Mouse (Mus musculus) forebrain, embryonic 10.5 days (tissue): Measurements from ENCODE around the gene Bach2. TPM values are rescaled to one million over a fixed set of nuclear protein-coding genes. Genes with fewer than 3 reads are reported as not detected.

Experiments used
- DNase-seq: peaks from one replicate; pipeline ENCODE4 v3.0.0-alpha.2; 2017; ENCODE audit warnings: low spot score; ENCODE audit errors: extremely low spot score
- H3K27ac ChIP-seq: fragments of 300-500 bp; sonication (generic); 2 replicates; pipeline ENCODE4 v1.5.1; 2016; ENCODE audit warnings: mild to moderate bottlenecking
- H3K27me3 ChIP-seq: fragments of 300-500 bp; sonication (generic); 2 replicates; pipeline ENCODE4 v1.6.1; 2016; ENCODE audit warnings: mild to moderate bottlenecking; ENCODE audit not compliant: poor library complexity, severe bottlenecking
- H3K36me3 ChIP-seq: fragments of 300-500 bp; sonication (generic); replicated peaks from 2 replicates; pipeline ENCODE4 v1.6.1; 2016; ENCODE audit warnings: mild to moderate bottlenecking, moderate library complexity
- H3K4me1 ChIP-seq: fragments of 300-500 bp; sonication (generic); 2 replicates; pipeline ENCODE4 v1.6.1; 2016
- H3K4me3 ChIP-seq: fragments of 300-500 bp; sonication (generic); 2 replicates; pipeline ENCODE4 v1.5.1; 2016; ENCODE audit warnings: mild to moderate bottlenecking, moderate library complexity
- H3K9me3 ChIP-seq: fragments of 300-500 bp; sonication (generic); 2 replicates; pipeline ENCODE4 v1.6.1; 2016; ENCODE audit warnings: mild to moderate bottlenecking, moderate library complexity
- WGBS: fragments of 180-500 bp; shearing (Covaris S2); methylation state at CpG from one replicate; pipeline ENCODE4 v1.1.7; 2016; 5-methylcytosine and 5-hydroxymethylcytosine counted together
- polyA plus RNA-seq: library from polyadenylated mRNA; unstranded; fragments of >200 nt; fragmentation: Nextera tagmentation; extraction: Ambion mirVana; gene quantifications from 2 replicates; pipeline ENCODE4 v1.2.1, GENCODE M21; 2016

Gene Bach2
- polyA plus RNA-seq, 1 experiment from 2014 or later: 7.1 TPM

- H3K4me3 ChIP-seq: no peak overlapping the region
- no peak overlapping the region for H3K27ac ChIP-seq
- peaks cover 3% of the 10 kb centered on the region; the same call in 1 of the 2 replicates for H3K9me3 ChIP-seq
- H3K27me3 ChIP-seq: no peaks in the 10 kb centered on the region
- no peaks in the 10 kb centered on the region for H3K36me3 ChIP-seq
- 90% methylated on average over 7 of the region's 7 CpGs for WGBS
- no peak for DNase-seq
- peaks cover 13% of the 10 kb centered on the region for H3K4me1 ChIP-seq
These were observed 254.2 kb downstream of the Bach2 start for GRCm38 (mm10) chr4:32492834-32493233.

GRCm38 (mm10) chr4:32501780-32502179, 263.2 kb downstream of the Bach2 start:
- Histone ChIP-seq H3K27ac (no peak overlapping the region), H3K9me3 (no peaks in the 10 kb centered on the region), H3K36me3 (peaks cover 13% of the 10 kb centered on the region), H3K27me3 (no peaks in the 10 kb centered on the region), H3K4me3 (no peak overlapping the region), H3K4me1 (peaks cover 4% of the 10 kb centered on the region; the same call in 1 of the 2 replicates)
- DNase-seq: no peak
- WGBS: 91% methylated on average over 8 of the region's 8 CpGs

DNA sequence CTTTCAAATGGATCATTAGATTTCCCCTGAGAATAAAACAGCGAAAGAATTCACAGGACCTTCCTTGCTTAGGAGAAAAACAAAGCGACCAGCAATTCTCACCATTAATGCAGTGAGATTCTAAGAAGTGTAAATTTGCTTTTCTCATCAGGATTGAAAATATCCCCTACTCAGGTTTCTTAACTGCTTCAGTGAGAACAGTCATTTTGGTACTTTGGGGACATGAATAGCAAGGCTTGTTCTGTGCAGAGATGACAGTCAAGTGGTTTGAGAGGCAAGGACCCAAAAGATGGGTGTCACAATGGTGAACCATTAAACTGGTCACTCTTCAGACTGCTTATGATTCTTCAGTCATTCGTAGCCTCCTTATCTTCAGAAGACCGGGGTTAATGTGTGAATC, 263.6 kb downstream of the Bach2 start:
- peaks cover 16% of the 10 kb centered on the region for H3K36me3 ChIP-seq
- no peak for DNase-seq
- peaks cover 4% of the 10 kb centered on the region; the same call in 1 of the 2 replicates for H3K9me3 ChIP-seq
- whole genome bisulfite sequencing: 92% methylated on average over 4 of the region's 4 CpGs
- H3K4me3 ChIP-seq: no peak overlapping the region
- H3K4me1 ChIP-seq: peaks cover 4% of the 10 kb centered on the region; the same call in 1 of the 2 replicates
- H3K27me3 ChIP-seq: no peaks in the 10 kb centered on the region
- H3K27ac ChIP-seq: no peak overlapping the region

GRCm38 (mm10) chr4:32504236-32504635, 265.6 kb downstream of the Bach2 start:
- H3K36me3 ChIP-seq: peaks cover 16% of the 10 kb centered on the region
- WGBS: 95% methylated on average over 11 of the region's 11 CpGs
- H3K4me3 ChIP-seq: no peak overlapping the region
- H3K9me3 ChIP-seq: peaks cover 4% of the 10 kb centered on the region; the same call in 1 of the 2 replicates
- DNase-seq: no peak
- H3K4me1 ChIP-seq: peaks cover 20% of the 10 kb centered on the region
- H3K27ac ChIP-seq: no peak overlapping the region
- H3K27me3 ChIP-seq: no peaks in the 10 kb centered on the region

DNA sequence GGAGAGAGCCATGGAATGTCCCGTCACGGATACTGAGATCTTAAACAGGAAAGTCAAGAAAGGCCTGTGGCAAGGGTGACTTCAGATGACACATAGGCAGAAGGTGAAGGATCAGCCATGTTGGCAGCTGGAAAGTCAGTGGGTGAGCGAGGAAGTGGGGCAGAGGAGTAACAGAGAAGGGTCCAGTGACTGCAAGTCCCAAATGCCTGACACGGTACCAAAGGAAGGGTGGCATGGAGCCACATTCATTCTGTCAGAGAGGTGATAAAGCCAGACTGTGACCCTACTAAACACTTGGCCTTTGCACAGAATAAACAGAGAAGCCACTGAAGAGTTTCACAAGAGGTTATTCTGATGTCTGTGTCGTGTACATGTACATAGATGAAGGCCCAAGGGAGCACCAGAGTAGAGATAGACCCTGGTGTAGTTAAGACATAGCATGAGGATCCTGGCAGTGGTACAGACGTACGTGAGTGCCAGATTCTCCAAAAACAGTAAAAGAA, 267.8 kb downstream of the Bach2 start:
- no peak for DNase-seq
- 92% methylated on average over 7 of the region's 7 CpGs for WGBS
- H3K36me3 ChIP-seq: peaks cover 16% of the 10 kb centered on the region
- no peak overlapping the region for H3K27ac ChIP-seq
- H3K27me3 ChIP-seq: no peaks in the 10 kb centered on the region
- H3K4me1 ChIP-seq: peaks cover 39% of the 10 kb centered on the region
- H3K9me3 ChIP-seq: peaks cover 4% of the 10 kb centered on the region; the same call in 1 of the 2 replicates
- no peak overlapping the region for H3K4me3 ChIP-seq

DNA sequence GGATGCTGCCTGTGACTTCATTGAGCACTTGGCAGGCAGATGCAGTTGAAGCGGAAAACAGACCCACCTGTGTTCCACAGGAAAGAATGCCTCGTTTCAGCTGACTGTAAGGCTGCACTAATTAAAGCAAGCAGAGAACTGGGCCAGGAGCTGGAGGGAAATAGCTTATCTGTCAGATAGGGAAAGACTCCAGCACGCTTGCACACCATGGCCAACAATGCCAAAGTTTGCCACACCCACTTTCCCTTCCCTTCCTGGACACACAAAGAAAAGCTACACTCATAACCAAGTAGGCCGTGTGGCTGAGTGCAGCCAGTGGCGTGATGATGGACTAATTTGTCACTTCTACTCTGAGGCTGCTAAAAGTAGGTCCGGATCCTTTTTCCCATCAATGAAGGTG, 268.4 kb downstream of the Bach2 start:
- 91% methylated on average over 6 of the region's 6 CpGs for WGBS
- Histone ChIP-seq H3K36me3 (peaks cover 18% of the 10 kb centered on the region), H3K27ac (no peak overlapping the region), H3K9me3 (peaks cover 4% of the 10 kb centered on the region; the same call in 1 of the 2 replicates), H3K4me1 (peaks cover 40% of the 10 kb centered on the region), H3K27me3 (no peaks in the 10 kb centered on the region), H3K4me3 (no peak overlapping the region)
- no peak for DNase-seq

DNA sequence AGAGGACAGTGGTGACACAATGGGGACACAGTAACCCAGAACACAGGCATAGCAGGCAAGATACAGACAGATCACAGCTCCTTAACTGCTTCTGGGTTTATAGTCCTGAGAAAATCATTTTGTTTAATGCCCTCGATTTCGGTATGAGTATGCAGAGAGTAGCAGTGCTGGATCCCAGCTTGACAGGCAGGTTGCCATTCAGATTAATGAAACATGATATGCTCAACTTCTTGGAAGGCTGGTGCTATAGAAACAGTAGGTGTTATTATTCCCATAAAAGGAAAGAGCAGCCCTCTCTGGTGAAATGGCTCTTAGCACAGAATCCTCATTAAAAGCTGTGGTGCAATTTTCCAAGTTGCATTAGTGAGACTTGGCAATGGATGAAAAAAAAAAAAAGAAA, 270.0 kb downstream of the Bach2 start:
- peaks cover 40% of the 10 kb centered on the region for H3K4me1 ChIP-seq
- H3K4me3 ChIP-seq: no peak overlapping the region
- DNase-seq: no peak
- peak overlapping the region; percentile 65 for H3K27ac ChIP-seq
- WGBS: 60% methylated on average over 2 of the region's 2 CpGs
- peaks cover 4% of the 10 kb centered on the region; the same call in 1 of the 2 replicates for H3K9me3 ChIP-seq
- no peaks in the 10 kb centered on the region for H3K27me3 ChIP-seq
- H3K36me3 ChIP-seq: peaks cover 8% of the 10 kb centered on the region

- H3K4me3 ChIP-seq: no peak overlapping the region
- H3K9me3 ChIP-seq: peaks cover 4% of the 10 kb centered on the region; the same call in 1 of the 2 replicates
- H3K36me3 ChIP-seq: peaks cover 8% of the 10 kb centered on the region
- peak overlapping the region; percentile 65 for H3K27ac ChIP-seq
- H3K4me1 ChIP-seq: peaks cover 40% of the 10 kb centered on the region
- 33% methylated on average over 8 of the region's 8 CpGs for whole genome bisulfite sequencing
- H3K27me3 ChIP-seq: no peaks in the 10 kb centered on the region
- no peak for DNase-seq
These were observed 270.4 kb downstream of the Bach2 start for GRCm38 (mm10) chr4:32508996-32509395.

DNA sequence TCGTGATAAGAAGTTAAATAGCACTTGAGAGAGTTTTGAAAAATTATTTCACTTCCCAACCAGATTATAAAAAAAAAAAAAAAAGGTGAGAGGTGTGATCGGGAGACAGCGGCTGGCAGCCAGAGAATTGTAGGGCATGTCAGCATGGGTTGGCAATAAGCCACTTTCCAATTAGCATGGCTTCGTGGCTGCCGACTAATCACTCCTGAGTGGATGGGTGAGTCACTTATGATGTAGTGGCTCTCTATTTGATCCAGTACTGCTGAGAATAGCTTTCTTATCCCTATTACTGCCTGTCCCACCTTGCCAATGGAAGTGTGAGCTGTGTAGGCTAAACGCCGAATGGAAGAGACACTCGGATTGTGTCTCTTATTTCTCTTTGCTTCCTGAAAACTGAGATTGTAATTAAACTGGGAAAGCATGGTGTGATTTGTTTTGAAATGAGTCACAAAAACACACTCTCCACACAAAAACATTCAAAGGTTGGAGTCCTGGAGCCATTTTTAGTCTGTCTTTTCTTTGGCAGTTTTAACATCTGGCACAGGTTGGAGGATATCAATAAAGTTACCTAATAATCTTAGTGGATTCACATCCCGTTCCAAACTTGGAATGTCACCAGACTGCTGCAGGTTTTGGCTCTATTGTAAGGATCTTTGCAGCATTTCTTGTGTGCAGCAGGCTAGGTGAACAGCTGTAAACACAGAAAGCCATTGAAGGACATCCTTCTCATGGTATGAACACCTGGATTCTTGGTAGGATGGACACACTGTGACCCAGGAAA, 271.4 kb downstream of the Bach2 start:
- WGBS: 80% methylated on average over 9 of the region's 9 CpGs
- H3K9me3 ChIP-seq: peaks cover 4% of the 10 kb centered on the region; the same call in 1 of the 2 replicates
- H3K27ac ChIP-seq: no peak overlapping the region; the same call in 1 of the 2 replicates
- peaks cover 45% of the 10 kb centered on the region for H3K4me1 ChIP-seq
- H3K27me3 ChIP-seq: no peaks in the 10 kb centered on the region
- H3K4me3 ChIP-seq: no peak overlapping the region
- no peak for DNase-seq
- H3K36me3 ChIP-seq: peaks cover 8% of the 10 kb centered on the region

- Histone ChIP-seq H3K27me3 (no peaks in the 10 kb centered on the region), H3K27ac (no peak overlapping the region), H3K36me3 (peaks cover 8% of the 10 kb centered on the region), H3K4me1 (peaks cover 51% of the 10 kb centered on the region), H3K4me3 (no peak overlapping the region), H3K9me3 (peaks cover 4% of the 10 kb centered on the region; the same call in 1 of the 2 replicates)
- WGBS: 82% methylated on average over 7 of the region's 7 CpGs
- DNase-seq: no peak
These were observed 272.3 kb downstream of the Bach2 start for GRCm38 (mm10) chr4:32510940-32511339.

DNA sequence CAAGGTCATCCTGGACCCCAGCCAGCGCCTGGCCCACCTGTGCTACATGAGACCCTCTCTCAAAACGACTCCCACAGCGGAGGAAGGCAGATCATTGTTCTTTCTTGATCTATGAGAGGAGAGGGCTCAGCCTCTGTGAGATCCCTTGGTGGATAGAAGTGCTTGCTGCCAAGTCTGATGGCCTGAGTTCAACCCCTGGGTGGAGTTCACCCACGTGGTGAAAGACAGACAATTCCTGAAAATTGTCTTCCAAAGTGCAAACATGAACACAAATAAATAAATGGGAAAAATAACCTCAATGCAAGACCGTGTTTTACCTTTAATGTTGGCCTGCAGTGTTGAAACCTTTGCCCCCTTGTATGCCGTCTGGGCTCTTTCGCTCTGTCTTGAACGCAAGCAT, 277.5 kb downstream of the Bach2 start:
- peaks cover 5% of the 10 kb centered on the region; the same call in 1 of the 2 replicates for H3K36me3 ChIP-seq
- H3K9me3 ChIP-seq: no peaks in the 10 kb centered on the region
- no peak for DNase-seq
- WGBS: 91% methylated on average over 8 of the region's 8 CpGs
- H3K27ac ChIP-seq: no peak overlapping the region
- no peak overlapping the region for H3K4me3 ChIP-seq
- peaks cover 45% of the 10 kb centered on the region for H3K4me1 ChIP-seq
- H3K27me3 ChIP-seq: no peaks in the 10 kb centered on the region

DNA sequence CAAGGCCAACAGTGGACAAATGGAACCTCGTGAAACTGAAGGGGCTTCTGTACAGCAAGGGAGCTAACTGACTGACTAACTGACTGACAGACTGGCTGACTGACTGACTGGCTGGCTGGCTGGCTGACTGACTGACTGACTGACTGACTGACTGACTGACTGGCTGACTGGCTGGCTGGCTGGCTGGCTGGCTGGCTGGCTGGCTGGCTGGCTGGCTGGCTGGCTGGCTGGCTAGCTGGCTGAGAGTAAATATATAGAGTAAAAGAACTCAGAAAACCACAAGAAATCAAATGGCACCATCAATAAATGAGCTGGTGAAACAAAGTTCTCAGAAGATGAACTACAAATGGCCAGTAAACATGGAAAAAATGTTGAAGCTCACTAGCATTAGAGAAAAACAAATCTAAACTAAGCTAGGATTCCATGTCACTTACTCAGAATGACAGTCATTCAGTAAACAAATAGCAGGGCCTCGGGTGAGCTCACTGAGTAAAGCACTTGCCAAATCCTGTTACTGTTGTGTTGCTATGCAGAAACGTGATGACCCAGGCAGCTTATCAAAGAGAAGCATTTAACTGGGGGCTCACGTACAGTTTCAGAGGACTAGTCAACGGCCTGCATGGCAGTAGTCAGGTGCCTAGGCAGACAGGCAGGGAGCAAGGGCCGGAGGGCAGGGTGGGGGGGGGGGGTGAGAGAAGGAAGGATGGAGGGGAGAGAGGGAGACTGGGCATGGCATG, 280.4 kb downstream of the Bach2 start:
- no peaks in the 10 kb centered on the region for H3K9me3 ChIP-seq
- H3K36me3 ChIP-seq: no peaks in the 10 kb centered on the region
- no peaks in the 10 kb centered on the region for H3K27me3 ChIP-seq
- WGBS: 72% methylated on average over 6 of the region's 6 CpGs
- no peak for DNase-seq
- no peak overlapping the region for H3K4me3 ChIP-seq
- no peak overlapping the region; the same call in 1 of the 2 replicates for H3K27ac ChIP-seq
- peaks cover 64% of the 10 kb centered on the region for H3K4me1 ChIP-seq
